Mouse (Mus musculus): Measurements from ENCODE around the gene Olfr525. TPM values are rescaled to one million over a fixed set of nuclear protein-coding genes. Genes with fewer than 3 reads are reported as not detected.

Olfr525 gene
- total and polyA plus RNA-seq, 2 experiments from 2014 or later = not detected

GRCm38 (mm10) chr7:140329766-140330304 lies 9.2 kb downstream of the Olfr525 start:
- no peaks in the 10 kb centered on the region for H3K4me1 ChIP-seq (ENCODE audit: insufficient read depth, low read length)
- 53% methylated on average over 1 of the region's 1 CpGs for WGBS

GRCm38 (mm10) chr7:140333717-140334116 lies 13.1 kb downstream of the Olfr525 start, which contains the start of gene Olfr527:
Olfr527 (plus strand) TSS chr7:140334017.
- Histone ChIP-seq H3K4me3 (ENCODE audit: low read depth, low read length) (no peak within 1 kb of the TSS), H3K27ac (ENCODE audit: low read depth, low read length) (no peak within 1 kb of the TSS), H3K9me3 (ENCODE audit: low read length) (no peaks in the 10 kb centered on the region), H3K4me1 (ENCODE audit: insufficient read depth, low read length) (no peaks in the 10 kb centered on the region), H3K27me3 (ENCODE audit: insufficient read depth, low read length) (no peaks in the 10 kb centered on the region), H3K9ac (replicated peaks; ENCODE audit: low read length, poor library complexity, severe bottlenecking) (no peak within 1 kb of the TSS), H3K36me3 (ENCODE audit: insufficient read depth, low read length) (no peaks in the 10 kb centered on the region), H3K4me2 (ENCODE audit: low read depth, low read length, poor library complexity, severe bottlenecking) (no peak within 1 kb of the TSS)
- WGBS = 60% methylated on average over 2 of the region's 2 CpGs
- ATAC-seq (ENCODE audit: low FRiP score) (no peak), DNase-seq (ENCODE audit: low spot score) (no peak)
- TF ChIP-seq CTCF (IDR thresholded peaks at IDR 0.05) = no peak

More at GRCm38 (mm10) chr7:140329766-140330304, 9.2 kb downstream of the Olfr525 start:
- DNase-seq (ENCODE audit: low spot score) (peak; percentile 3), ATAC-seq (ENCODE audit: low FRiP score) (no peak)
- H3K36me3 ChIP-seq (ENCODE audit: insufficient read depth, low read length) = no peaks in the 10 kb centered on the region
- no peak overlapping the region for H3K9ac ChIP-seq (replicated peaks; ENCODE audit: low read length, poor library complexity, severe bottlenecking)
- H3K4me2 ChIP-seq (ENCODE audit: low read depth, low read length, poor library complexity, severe bottlenecking) = no peak overlapping the region
- no peak for TF ChIP-seq CTCF (IDR thresholded peaks at IDR 0.05)
- H3K9me3 ChIP-seq (ENCODE audit: low read length) = no peaks in the 10 kb centered on the region
- no peak overlapping the region for H3K4me3 ChIP-seq (ENCODE audit: low read depth, low read length)
- H3K27me3 ChIP-seq (ENCODE audit: insufficient read depth, low read length) = no peaks in the 10 kb centered on the region
- no peak overlapping the region for H3K27ac ChIP-seq (ENCODE audit: low read depth, low read length)

GRCm38 (mm10) chr7:140361571-140361970 lies 40.9 kb downstream of the Olfr525 start, which contains the start of gene Olfr60:
Olfr60 (minus strand) TSS chr7:140361671.
- Histone ChIP-seq H3K36me3 (ENCODE audit: insufficient read depth, low read length) (no peaks in the 10 kb centered on the region), H3K27ac (ENCODE audit: low read depth, low read length) (no peak within 1 kb of the TSS), H3K4me2 (ENCODE audit: low read depth, low read length, poor library complexity, severe bottlenecking) (no peak within 1 kb of the TSS), H3K4me1 (ENCODE audit: insufficient read depth, low read length) (no peaks in the 10 kb centered on the region), H3K27me3 (ENCODE audit: insufficient read depth, low read length) (no peaks in the 10 kb centered on the region), H3K4me3 (ENCODE audit: low read depth, low read length) (no peak within 1 kb of the TSS), H3K9ac (replicated peaks; ENCODE audit: low read length, poor library complexity, severe bottlenecking) (no peak within 1 kb of the TSS), H3K9me3 (ENCODE audit: low read length) (no peaks in the 10 kb centered on the region)
- TF ChIP-seq CTCF (IDR thresholded peaks at IDR 0.05) = no peak
- no peak for ATAC-seq (ENCODE audit: low FRiP score)
- 70% methylated on average over 3 of the region's 3 CpGs for WGBS
- no peak for DNase-seq (ENCODE audit: low spot score)

DNA sequence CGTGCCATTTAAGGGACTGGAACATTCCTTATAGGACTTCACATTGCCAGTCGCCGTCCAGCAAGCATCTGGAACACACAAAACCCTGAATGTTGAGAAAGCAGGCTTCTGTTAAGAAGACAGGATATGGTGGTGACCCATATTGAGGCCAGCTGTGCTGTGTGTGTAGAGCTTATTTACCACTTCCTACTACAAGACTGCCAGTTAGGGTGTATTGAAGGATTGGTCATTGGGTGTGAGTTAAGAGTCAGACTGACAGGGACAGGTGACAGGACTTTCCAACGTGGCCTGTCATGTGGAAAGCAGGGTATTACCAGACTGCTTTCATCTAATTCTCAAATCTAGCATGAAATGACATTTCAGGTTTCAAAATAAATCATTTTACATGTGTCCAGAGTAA lies 53.6 kb downstream of the Olfr525 start:
- 72% methylated on average over 4 of the region's 4 CpGs for WGBS
- ATAC-seq (ENCODE audit: low FRiP score) (no peak), DNase-seq (ENCODE audit: low spot score) (no peak)
- Histone ChIP-seq H3K27ac (ENCODE audit: low read depth, low read length) (no peak overlapping the region), H3K9me3 (ENCODE audit: low read length) (no peaks in the 10 kb centered on the region), H3K36me3 (ENCODE audit: insufficient read depth, low read length) (no peaks in the 10 kb centered on the region), H3K4me1 (ENCODE audit: insufficient read depth, low read length) (no peaks in the 10 kb centered on the region), H3K4me2 (ENCODE audit: low read depth, low read length, poor library complexity, severe bottlenecking) (no peak overlapping the region), H3K4me3 (ENCODE audit: low read depth, low read length) (no peak overlapping the region), H3K27me3 (ENCODE audit: insufficient read depth, low read length) (no peaks in the 10 kb centered on the region), H3K9ac (replicated peaks; ENCODE audit: low read length, poor library complexity, severe bottlenecking) (no peak overlapping the region)
- TF ChIP-seq CTCF (IDR thresholded peaks at IDR 0.05) = no peak

GRCm38 (mm10) chr7:140376231-140376630 lies 55.6 kb downstream of the Olfr525 start, which contains the start of gene Olfr530:
Olfr530 (minus strand) TSS chr7:140376331.
- WGBS = 62% methylated on average over 1 of the region's 1 CpGs

DNA sequence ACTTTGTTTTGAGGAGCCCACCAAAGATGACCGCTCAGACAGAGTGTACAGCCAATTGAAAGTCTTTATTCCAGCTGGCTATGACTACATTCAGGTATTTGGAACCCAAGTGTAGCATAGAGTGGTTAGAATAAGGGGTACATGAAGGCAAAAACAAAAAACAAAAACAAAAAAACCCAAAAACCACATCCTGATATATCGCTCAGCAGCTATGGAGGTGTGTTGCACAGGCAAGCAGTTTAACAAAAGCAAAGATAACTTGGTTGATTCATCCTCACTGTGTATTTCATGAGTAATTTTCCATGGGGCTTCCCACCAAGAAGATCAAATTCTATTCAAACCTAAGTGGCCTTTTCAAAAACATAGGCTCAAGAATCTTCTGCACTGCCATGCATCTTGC lies 56.3 kb downstream of the Olfr525 start:
- Histone ChIP-seq H3K27me3 (ENCODE audit: insufficient read depth, low read length) (no peaks in the 10 kb centered on the region), H3K4me2 (ENCODE audit: low read depth, low read length, poor library complexity, severe bottlenecking) (no peak overlapping the region), H3K27ac (ENCODE audit: low read depth, low read length) (no peak overlapping the region), H3K4me1 (ENCODE audit: insufficient read depth, low read length) (no peaks in the 10 kb centered on the region), H3K9me3 (ENCODE audit: low read length) (no peaks in the 10 kb centered on the region), H3K36me3 (ENCODE audit: insufficient read depth, low read length) (no peaks in the 10 kb centered on the region), H3K9ac (replicated peaks; ENCODE audit: low read length, poor library complexity, severe bottlenecking) (no peak overlapping the region), H3K4me3 (ENCODE audit: low read depth, low read length) (no peak overlapping the region)
- 97% methylated on average over 2 of the region's 2 CpGs for WGBS
- no peak for ATAC-seq (ENCODE audit: low FRiP score)
- no peak for TF ChIP-seq CTCF (IDR thresholded peaks at IDR 0.05)
- DNase-seq (ENCODE audit: low spot score) = no peak

More at GRCm38 (mm10) chr7:140376231-140376630, 55.6 kb downstream of the Olfr525 start, which contains the start of gene Olfr530:
- H3K9ac ChIP-seq (replicated peaks; ENCODE audit: low read length, poor library complexity, severe bottlenecking) = no peak within 1 kb of the TSS
- H3K27ac ChIP-seq (ENCODE audit: low read depth, low read length) = no peak within 1 kb of the TSS
- no peak for ATAC-seq (ENCODE audit: low FRiP score)
- no peaks in the 10 kb centered on the region for H3K9me3 ChIP-seq (ENCODE audit: low read length)
- H3K4me2 ChIP-seq (ENCODE audit: low read depth, low read length, poor library complexity, severe bottlenecking) = no peak within 1 kb of the TSS
- no peak for DNase-seq (ENCODE audit: low spot score)
- no peak for TF ChIP-seq CTCF (IDR thresholded peaks at IDR 0.05)
- H3K4me1 ChIP-seq (ENCODE audit: insufficient read depth, low read length) = no peaks in the 10 kb centered on the region
- H3K4me3 ChIP-seq (ENCODE audit: low read depth, low read length) = no peak within 1 kb of the TSS
- H3K36me3 ChIP-seq (ENCODE audit: insufficient read depth, low read length) = no peaks in the 10 kb centered on the region
- H3K27me3 ChIP-seq (ENCODE audit: insufficient read depth, low read length) = no peaks in the 10 kb centered on the region

Other genes starting within 250 kb of the Olfr525 start
- gene Caly, start 238.3 kb upstream of the Olfr525 start, total RNA-seq (2014; rRNA removed) = 404 and 435 TPM in 2 replicates
- gene Caly, start 238.3 kb upstream of the Olfr525 start, polyA plus RNA-seq (2015; fragmentation: Nextera tagmentation; extraction: Ambion mirVana) = 595 and 645 TPM in 2 replicates
- not detected in 2 replicates for gene Prap1, start 227.5 kb upstream of the Olfr525 start, total RNA-seq (2014; rRNA removed)
- gene Prap1, start 227.5 kb upstream of the Olfr525 start, polyA plus RNA-seq (2015; fragmentation: Nextera tagmentation; extraction: Ambion mirVana) = not detected in 2 replicates
- 26.0 and 47.0 TPM in 2 replicates for gene Fuom, start 218.4 kb upstream of the Olfr525 start, total RNA-seq (2014; rRNA removed)
- 46.1 and 47.6 TPM in 2 replicates for gene Fuom, start 218.4 kb upstream of the Olfr525 start, polyA plus RNA-seq (2015; fragmentation: Nextera tagmentation; extraction: Ambion mirVana)
- gene Paox, start 205.1 kb upstream of the Olfr525 start, total RNA-seq (2014; rRNA removed) = 8.7 and 12.5 TPM in 2 replicates
- 6.9 and 8.6 TPM in 2 replicates for gene Paox, start 205.1 kb upstream of the Olfr525 start, polyA plus RNA-seq (2015; fragmentation: Nextera tagmentation; extraction: Ambion mirVana)
- 75.5 and 78.1 TPM in 2 replicates for gene Echs1, start 204.4 kb upstream of the Olfr525 start, total RNA-seq (2014; rRNA removed)
- gene Echs1, start 204.4 kb upstream of the Olfr525 start, polyA plus RNA-seq (2015; fragmentation: Nextera tagmentation; extraction: Ambion mirVana) = 108 and 119 TPM in 2 replicates
- 9.9 and 10.0 TPM in 2 replicates for gene Mtg1, start 183.3 kb upstream of the Olfr525 start, total RNA-seq (2014; rRNA removed)
- gene Mtg1, start 183.3 kb upstream of the Olfr525 start, polyA plus RNA-seq (2015; fragmentation: Nextera tagmentation; extraction: Ambion mirVana) = 31.3 and 33.7 TPM in 2 replicates
- gene Sprn, start 166.0 kb upstream of the Olfr525 start, total RNA-seq (2014; rRNA removed) = 63.9 and 70.5 TPM in 2 replicates
- 34.9 and 38.3 TPM in 2 replicates for gene Sprn, start 166.0 kb upstream of the Olfr525 start, polyA plus RNA-seq (2015; fragmentation: Nextera tagmentation; extraction: Ambion mirVana)
- not detected in 2 replicates for gene Olfr522, start 156.1 kb upstream of the Olfr525 start, total RNA-seq (2014; rRNA removed)
- not detected in 2 replicates for gene Olfr522, start 156.1 kb upstream of the Olfr525 start, polyA plus RNA-seq (2015; fragmentation: Nextera tagmentation; extraction: Ambion mirVana)
- gene Olfr523, start 147.6 kb upstream of the Olfr525 start, total RNA-seq (2014; rRNA removed) = not detected in 2 replicates
- gene Olfr523, start 147.6 kb upstream of the Olfr525 start, polyA plus RNA-seq (2015; fragmentation: Nextera tagmentation; extraction: Ambion mirVana) = 0.05 TPM in 1 of 2 replicates, not detected in the other
- gene Olfr524, start 114.9 kb upstream of the Olfr525 start, total RNA-seq (2014; rRNA removed) = not detected in 2 replicates
- gene Olfr524, start 114.9 kb upstream of the Olfr525 start, polyA plus RNA-seq (2015; fragmentation: Nextera tagmentation; extraction: Ambion mirVana) = not detected in 2 replicates
- gene Cd163l1, start 102.6 kb upstream of the Olfr525 start, total RNA-seq (2014; rRNA removed) = not detected in 2 replicates
- not detected in 2 replicates for gene Cd163l1, start 102.6 kb upstream of the Olfr525 start, polyA plus RNA-seq (2015; fragmentation: Nextera tagmentation; extraction: Ambion mirVana)
- gene 5830411N06Rik, start 73.6 kb upstream of the Olfr525 start, total RNA-seq (2014; rRNA removed) = not detected in 2 replicates
- 0.04 TPM in 1 of 2 replicates, not detected in the other for gene 5830411N06Rik, start 73.6 kb upstream of the Olfr525 start, polyA plus RNA-seq (2015; fragmentation: Nextera tagmentation; extraction: Ambion mirVana)
- gene Olfr527, start 13.2 kb downstream of the Olfr525 start, total RNA-seq (2014; rRNA removed) = not detected in 2 replicates
- gene Olfr527, start 13.2 kb downstream of the Olfr525 start, polyA plus RNA-seq (2015; fragmentation: Nextera tagmentation; extraction: Ambion mirVana) = not detected in 2 replicates
- gene Olfr60, start 40.8 kb downstream of the Olfr525 start, total RNA-seq (2014; rRNA removed) = not detected in 2 replicates
- gene Olfr60, start 40.8 kb downstream of the Olfr525 start, polyA plus RNA-seq (2015; fragmentation: Nextera tagmentation; extraction: Ambion mirVana) = not detected in 2 replicates
- gene Olfr530, start 55.5 kb downstream of the Olfr525 start, total RNA-seq (2014; rRNA removed) = not detected in 2 replicates
- not detected in 2 replicates for gene Olfr530, start 55.5 kb downstream of the Olfr525 start, polyA plus RNA-seq (2015; fragmentation: Nextera tagmentation; extraction: Ambion mirVana)
- not detected in 2 replicates for gene Olfr531, start 82.1 kb downstream of the Olfr525 start, total RNA-seq (2014; rRNA removed)
- gene Olfr531, start 82.1 kb downstream of the Olfr525 start, polyA plus RNA-seq (2015; fragmentation: Nextera tagmentation; extraction: Ambion mirVana) = not detected in 2 replicates
- not detected in 2 replicates for gene Olfr532, start 100.8 kb downstream of the Olfr525 start, total RNA-seq (2014; rRNA removed)
- not detected in 2 replicates for gene Olfr532, start 100.8 kb downstream of the Olfr525 start, polyA plus RNA-seq (2015; fragmentation: Nextera tagmentation; extraction: Ambion mirVana)
- gene Olfr533, start 142.5 kb downstream of the Olfr525 start, total RNA-seq (2014; rRNA removed) = not detected in 2 replicates
- not detected in 2 replicates for gene Olfr533, start 142.5 kb downstream of the Olfr525 start, polyA plus RNA-seq (2015; fragmentation: Nextera tagmentation; extraction: Ambion mirVana)
- gene Olfr535, start 163.4 kb downstream of the Olfr525 start, total RNA-seq (2014; rRNA removed) = not detected in 2 replicates
- gene Olfr535, start 163.4 kb downstream of the Olfr525 start, polyA plus RNA-seq (2015; fragmentation: Nextera tagmentation; extraction: Ambion mirVana) = not detected in 2 replicates
- 0.05 TPM in 1 of 2 replicates, not detected in the other for gene Olfr536, start 186.5 kb downstream of the Olfr525 start, total RNA-seq (2014; rRNA removed)
- gene Olfr536, start 186.5 kb downstream of the Olfr525 start, polyA plus RNA-seq (2015; fragmentation: Nextera tagmentation; extraction: Ambion mirVana) = not detected in 2 replicates
- gene Olfr538, start 247.0 kb downstream of the Olfr525 start, total RNA-seq (2014; rRNA removed) = not detected in 2 replicates
- not detected in 2 replicates for gene Olfr538, start 247.0 kb downstream of the Olfr525 start, polyA plus RNA-seq (2015; fragmentation: Nextera tagmentation; extraction: Ambion mirVana)